Comparison of ENCODE assay signal across 8 mouse cellular contexts in genomic region chr1:125607087-125607803, GRCm38 (mm10). TPM values are rescaled to one million over a fixed set of nuclear protein-coding genes. Genes with fewer than 3 reads are reported as not detected.
DNase-seq lines count a peak whose midpoint lies in the region; ATAC-seq lines count a peak whose summit lies in the region.

No protein-coding gene starts in this region.

- no peak overlapping the region for H3K27ac ChIP-seq in hindbrain, embryonic 15.5 days (replicated peaks)

- H3K27me3 ChIP-seq in hindbrain, embryonic 15.5 days, result no peaks in the 10 kb centered on the region

- H3K9ac ChIP-seq in hindbrain, embryonic 15.5 days, result no peak overlapping the region

- H3K4me3 ChIP-seq in hindbrain, embryonic 15.5 days, result no peak overlapping the region

- ATAC-seq in hindbrain, embryonic 15.5 days (ENCODE audit: low FRiP score, low read depth), result peak; percentile 91

- peak; percentile 50 for DNase-seq in T-cell, adult 2 months (ENCODE audit: low spot score)
- DNase-seq in cerebellum, postnatal 25 days, result peak; percentile 86 to 92
- peak; percentile 83 to 90 for DNase-seq in frontal cortex, postnatal 25 days (ENCODE audit: low spot score in 2 of 2)
- peak; percentile 85 for DNase-seq in layer of hippocampus, postnatal 36 days
- DNase-seq in lung, postnatal 36 days, result peak; percentile 89
- DNase-seq in retina, postnatal 7 days (ENCODE audit: low read depth, low spot score), result peak; percentile 85
- DNase-seq in thymus, postnatal 4 days, result peak; percentile 90

- peaks cover 8% of the 10 kb centered on the region for H3K4me1 ChIP-seq in hindbrain, embryonic 15.5 days (replicated peaks)

- H3K4me2 ChIP-seq in hindbrain, embryonic 15.5 days, result peak overlapping the region; percentile 29; the same call in 1 of the 2 replicates

- no peaks in the 10 kb centered on the region for H3K9me3 ChIP-seq in hindbrain, embryonic 15.5 days

- 21% methylated on average over 10 of the region's 10 CpGs for WGBS in hindbrain, embryonic 15.5 days

- no peaks in the 10 kb centered on the region for H3K36me3 ChIP-seq in hindbrain, embryonic 15.5 days

RNA-seq across cellular contexts. Expression of gene Slc35f5, which starts 46.9 kb away (rescaled TPM):
- polyA plus RNA-seq in hindbrain, embryonic 15.5 days (2015; fragmentation: Nextera tagmentation; extraction: Ambion mirVana), result 34.8 and 35.8 TPM in 2 replicates
- total RNA-seq in layer of hippocampus, postnatal 36 days (2021), result 10 to 100 TPM; 27.7 to 29.8 TPM
